Mouse (Mus musculus): ENCODE measurements around the gene Rufy4.

The Rufy4 gene

GRCm38 (mm10) chr1:74196621-74197419 lies 71.5 kb downstream of the Rufy4 start:
- no peak for DNase-seq (ENCODE audit: low read depth in 2 of 2, low spot score in 2 of 2)

Measured in CD8-positive naive resting alpha-beta T cell, adult 2 months (primary cell).